Mouse (Mus musculus): ENCODE data around the gene Trpm3. TPM values are rescaled to one million over a fixed set of nuclear protein-coding genes. Genes with fewer than 3 reads are reported as not detected.
A peak's percentile ranks its signal among the peaks of the same experiment; 100 is the strongest.

Trpm3 gene
- polyA plus RNA-seq, 1 experiment from 2014 or later: 5.7 TPM

- no peaks in the 10 kb centered on the region for H3K36me3 ChIP-seq (replicated peaks)
- 0 out of 2 replicates have a peak, but pooled peaks cover 2% of the 10 kb centered on the region for H3K4me1 ChIP-seq
- H3K27ac ChIP-seq (replicated peaks): no peak overlapping the region
- 67% methylated on average over 5 of the region's 5 CpGs for WGBS
- H3K9me3 ChIP-seq: no peaks in the 10 kb centered on the region
- no peaks in the 10 kb centered on the region for H3K27me3 ChIP-seq (replicated peaks; ENCODE audit: low read depth, poor library complexity, severe bottlenecking)
- no peak for DNase-seq (ENCODE audit: low spot score)
- H3K4me3 ChIP-seq: no peak overlapping the region
Observed at GRCm38 (mm10) chr19:22327226-22327625, 188.4 kb downstream of the Trpm3 start.

- H3K4me1 ChIP-seq: no peaks in the 10 kb centered on the region
- DNase-seq (ENCODE audit: low spot score): no peak
- 85% methylated on average over 3 of the region's 3 CpGs for WGBS
- H3K27me3 ChIP-seq (replicated peaks; ENCODE audit: low read depth, poor library complexity, severe bottlenecking): no peaks in the 10 kb centered on the region
- H3K9me3 ChIP-seq: no peaks in the 10 kb centered on the region
- H3K36me3 ChIP-seq (replicated peaks): no peaks in the 10 kb centered on the region
- H3K27ac ChIP-seq (replicated peaks): no peak overlapping the region
- no peak overlapping the region for H3K4me3 ChIP-seq
Observed at GRCm38 (mm10) chr19:22336278-22336677, 197.4 kb downstream of the Trpm3 start.

- no peaks in the 10 kb centered on the region for H3K27me3 ChIP-seq (replicated peaks; ENCODE audit: low read depth, poor library complexity, severe bottlenecking)
- no peaks in the 10 kb centered on the region for H3K9me3 ChIP-seq
- H3K4me3 ChIP-seq: no peak overlapping the region
- H3K36me3 ChIP-seq (replicated peaks): no peaks in the 10 kb centered on the region
- 22% methylated on average over 5 of the region's 5 CpGs for WGBS
- DNase-seq (ENCODE audit: low spot score): peak; percentile 54
- no peaks in the 10 kb centered on the region for H3K4me1 ChIP-seq
- H3K27ac ChIP-seq (replicated peaks): no peak overlapping the region
Observed at GRCm38 (mm10) chr19:22337468-22337867, 198.6 kb downstream of the Trpm3 start.

- no peak overlapping the region for H3K27ac ChIP-seq (replicated peaks)
- H3K4me3 ChIP-seq: no peak overlapping the region
- 83% methylated on average over 8 of the region's 8 CpGs for WGBS
- H3K27me3 ChIP-seq (replicated peaks; ENCODE audit: low read depth, poor library complexity, severe bottlenecking): no peaks in the 10 kb centered on the region
- H3K4me1 ChIP-seq: no peaks in the 10 kb centered on the region
- no peaks in the 10 kb centered on the region for H3K9me3 ChIP-seq
- DNase-seq (ENCODE audit: low spot score): no peak
- no peaks in the 10 kb centered on the region for H3K36me3 ChIP-seq (replicated peaks)
Observed at GRCm38 (mm10) chr19:22338927-22339326, 200.1 kb downstream of the Trpm3 start.

- H3K27me3 ChIP-seq (replicated peaks; ENCODE audit: low read depth, poor library complexity, severe bottlenecking): no peaks in the 10 kb centered on the region
- H3K36me3 ChIP-seq (replicated peaks): no peaks in the 10 kb centered on the region
- H3K4me1 ChIP-seq: no peaks in the 10 kb centered on the region; the same call in 1 of the 2 replicates
- H3K9me3 ChIP-seq: no peaks in the 10 kb centered on the region
- no peak for DNase-seq (ENCODE audit: low spot score)
- no peak overlapping the region for H3K27ac ChIP-seq (replicated peaks)
- H3K4me3 ChIP-seq: no peak overlapping the region
- WGBS: 91% methylated on average over 14 of the region's 14 CpGs
Observed at GRCm38 (mm10) chr19:22354037-22354541, 215.2 kb downstream of the Trpm3 start.

- no peaks in the 10 kb centered on the region for H3K27me3 ChIP-seq (replicated peaks; ENCODE audit: low read depth, poor library complexity, severe bottlenecking)
- H3K4me3 ChIP-seq: no peak overlapping the region
- 91% methylated on average over 3 of the region's 3 CpGs for WGBS
- no peak overlapping the region for H3K27ac ChIP-seq (replicated peaks)
- no peaks in the 10 kb centered on the region for H3K9me3 ChIP-seq
- no peaks in the 10 kb centered on the region for H3K4me1 ChIP-seq
- no peak for DNase-seq (ENCODE audit: low spot score)
- no peaks in the 10 kb centered on the region for H3K36me3 ChIP-seq (replicated peaks)
Observed at GRCm38 (mm10) chr19:22386890-22387289, 248.0 kb downstream of the Trpm3 start.

GRCm38 (mm10) chr19:22394700-22395099 is 255.9 kb downstream of the Trpm3 start:
- Histone ChIP-seq H3K4me1 (no peaks in the 10 kb centered on the region), H3K4me3 (no peak overlapping the region), H3K27me3 (replicated peaks; ENCODE audit: low read depth, poor library complexity, severe bottlenecking) (no peaks in the 10 kb centered on the region), H3K9me3 (no peaks in the 10 kb centered on the region), H3K27ac (replicated peaks) (no peak overlapping the region), H3K36me3 (replicated peaks) (no peaks in the 10 kb centered on the region)
- 80% methylated on average over 1 of the region's 1 CpGs for WGBS
- no peak for DNase-seq (ENCODE audit: low spot score)

- H3K36me3 ChIP-seq (replicated peaks): no peaks in the 10 kb centered on the region
- 92% methylated on average over 3 of the region's 3 CpGs for WGBS
- no peak overlapping the region for H3K4me3 ChIP-seq
- H3K27me3 ChIP-seq (replicated peaks; ENCODE audit: low read depth, poor library complexity, severe bottlenecking): no peaks in the 10 kb centered on the region
- H3K9me3 ChIP-seq: no peaks in the 10 kb centered on the region
- DNase-seq (ENCODE audit: low spot score): no peak
- H3K4me1 ChIP-seq: no peaks in the 10 kb centered on the region
- H3K27ac ChIP-seq (replicated peaks): no peak overlapping the region
Observed at GRCm38 (mm10) chr19:22404049-22404448, 265.2 kb downstream of the Trpm3 start.

- 91% methylated on average over 3 of the region's 3 CpGs for WGBS
- no peak overlapping the region for H3K4me3 ChIP-seq
Observed at GRCm38 (mm10) chr19:22418239-22418638, 279.4 kb downstream of the Trpm3 start.

GRCm38 (mm10) chr19:22437207-22437606 is 298.4 kb downstream of the Trpm3 start:
- Histone ChIP-seq H3K9me3 (no peaks in the 10 kb centered on the region), H3K27me3 (replicated peaks; ENCODE audit: low read depth, poor library complexity, severe bottlenecking) (no peaks in the 10 kb centered on the region), H3K27ac (replicated peaks) (no peak overlapping the region), H3K4me1 (no peaks in the 10 kb centered on the region), H3K4me3 (no peak overlapping the region), H3K36me3 (replicated peaks) (no peaks in the 10 kb centered on the region)
- 87% methylated on average over 2 of the region's 2 CpGs for WGBS
- DNase-seq (ENCODE audit: low spot score): no peak

More at GRCm38 (mm10) chr19:22418239-22418638, 279.4 kb downstream of the Trpm3 start:
- no peaks in the 10 kb centered on the region for H3K27me3 ChIP-seq (replicated peaks; ENCODE audit: low read depth, poor library complexity, severe bottlenecking)
- H3K36me3 ChIP-seq (replicated peaks): no peaks in the 10 kb centered on the region
- H3K27ac ChIP-seq (replicated peaks): no peak overlapping the region
- DNase-seq (ENCODE audit: low spot score): no peak
- H3K4me1 ChIP-seq: no peaks in the 10 kb centered on the region
- H3K9me3 ChIP-seq: no peaks in the 10 kb centered on the region

GRCm38 (mm10) chr19:22447418-22448339 is 308.8 kb downstream of the Trpm3 start:
- WGBS: 6% methylated on average over 18 of the region's 18 CpGs

GRCm38 (mm10) chr19:22448340-22449288 is 309.8 kb downstream of the Trpm3 start:
- peak; percentile 10 for DNase-seq (ENCODE audit: low spot score)
- H3K36me3 ChIP-seq (replicated peaks): no peaks in the 10 kb centered on the region
- H3K4me1 ChIP-seq: peaks cover 25% of the 10 kb centered on the region
- peaks cover 16% of the 10 kb centered on the region for H3K27me3 ChIP-seq (replicated peaks; ENCODE audit: low read depth, poor library complexity, severe bottlenecking)
- no peaks in the 10 kb centered on the region for H3K9me3 ChIP-seq
- 29% methylated on average over 20 of the region's 20 CpGs for WGBS
- peak overlapping the region; percentile 58 for H3K4me3 ChIP-seq
- H3K27ac ChIP-seq (replicated peaks): peak overlapping the region; percentile 69; the same call in 1 of the 2 replicates

More at GRCm38 (mm10) chr19:22447418-22448339, 308.8 kb downstream of the Trpm3 start:
- H3K4me3 ChIP-seq: peak overlapping the region; percentile 58
- peaks cover 16% of the 10 kb centered on the region for H3K27me3 ChIP-seq (replicated peaks; ENCODE audit: low read depth, poor library complexity, severe bottlenecking)
- DNase-seq (ENCODE audit: low spot score): peak; percentile 52
- H3K4me1 ChIP-seq: peaks cover 25% of the 10 kb centered on the region
- no peaks in the 10 kb centered on the region for H3K9me3 ChIP-seq
- no peaks in the 10 kb centered on the region for H3K36me3 ChIP-seq (replicated peaks)
- H3K27ac ChIP-seq (replicated peaks): peak overlapping the region; percentile 69

All from embryonic facial prominence, embryonic 10.5 days (tissue).